18 mouse cellular contexts compared by ENCODE assay signal in genomic region chr3:152054260-152054659, GRCm38 (mm10).
DNase-seq lines count a peak whose midpoint lies in the region; ATAC-seq and TF ChIP-seq lines count a peak whose summit lies in the region.
"Had no signal": no experiment of that assay in that cellular context is flagged by ENCODE, and none has a peak within 500 bp of the region (broad histone marks: within the 10 kb centered on the region; RNA-seq: fewer than 3 reads in every experiment).

No protein-coding gene starts in this region.

- no peak overlapping the region for H3K27ac ChIP-seq in heart, embryonic 12.5 days (ENCODE audit: poor library complexity, severe bottlenecking)
- H3K27ac ChIP-seq in heart, adult 2 months, result no peak overlapping the region
- no peak overlapping the region for H3K27ac ChIP-seq in intestine, embryonic 16.5 days (ENCODE audit: low read length)
- H3K27ac ChIP-seq in forebrain, embryonic 10.5 days, result no peak overlapping the region
- H3K27ac ChIP-seq: forebrain, embryonic 13.5 days; gastrocnemius, adult 2 months; kidney, postnatal 0 days; liver, embryonic 14.5 days; macrophage; neural tube, embryonic 12.5 days had no signal

- H3K9ac ChIP-seq in heart, embryonic 12.5 days, result no peak overlapping the region
- no peak overlapping the region for H3K9ac ChIP-seq in heart, adult 2 months (ENCODE audit: low read depth, low read length)
- no peak overlapping the region for H3K9ac ChIP-seq in intestine, embryonic 16.5 days (ENCODE audit: low read depth, low read length)
- H3K9ac ChIP-seq: forebrain, embryonic 13.5 days; liver, embryonic 14.5 days; neural tube, embryonic 12.5 days had no signal

- TF ChIP-seq POLR2A in heart, adult 2 months (IDR thresholded peaks at IDR 0.05; ENCODE audit: insufficient read depth, low read depth, low read length), result no peak

- no peak overlapping the region for H3K4me2 ChIP-seq in heart, embryonic 12.5 days
- no peak overlapping the region for H3K4me2 ChIP-seq in intestine, embryonic 16.5 days (ENCODE audit: low read depth, low read length)
- H3K4me2 ChIP-seq: forebrain, embryonic 13.5 days; neural tube, embryonic 12.5 days had no signal

- no peaks in the 10 kb centered on the region for H3K9me3 ChIP-seq in heart, embryonic 12.5 days (replicated peaks)
- no peaks in the 10 kb centered on the region for H3K9me3 ChIP-seq in intestine, embryonic 16.5 days (ENCODE audit: control insufficient read depth, low read length)
- H3K9me3 ChIP-seq in forebrain, embryonic 10.5 days, result no peaks in the 10 kb centered on the region
- H3K9me3 ChIP-seq: forebrain, embryonic 13.5 days; neural tube, embryonic 12.5 days had no signal

- TF ChIP-seq EP300 in heart, adult 2 months (IDR thresholded peaks at IDR 0.05; ENCODE audit: insufficient read depth, low read depth, low read length), result no peak

- no peak for DNase-seq in heart, adult 2 months
- peak; percentile 4 for DNase-seq in urinary bladder, postnatal 14 days (ENCODE audit: low spot score)
- DNase-seq in urinary bladder, postnatal 10 days (ENCODE audit: low spot score), result no peak
- DNase-seq in right cerebral cortex, postnatal 14 days, result no peak
- no peak for DNase-seq in forebrain, embryonic 10.5 days (ENCODE audit: extremely low spot score, low spot score)
- DNase-seq: cerebellum, adult 18-20 months; gastrocnemius, adult 2 months; layer of hippocampus, adult 9-11 months; midbrain, embryonic 14.5 days; thymus, adult 2 months had no signal

- intact Hi-C loops in heart, adult 2 months (cut with DNase I), result no loop called here

- H3K4me3 ChIP-seq in heart, embryonic 12.5 days, result no peak overlapping the region
- no peak overlapping the region for H3K4me3 ChIP-seq in heart, adult 2 months
- no peak overlapping the region for H3K4me3 ChIP-seq in intestine, embryonic 16.5 days (ENCODE audit: low read length)
- H3K4me3 ChIP-seq in forebrain, embryonic 10.5 days, result no peak overlapping the region
- H3K4me3 ChIP-seq: forebrain, embryonic 13.5 days; gastrocnemius, adult 2 months; neural tube, embryonic 12.5 days had no signal

- TF ChIP-seq CTCF in heart, adult 2 months (IDR thresholded peaks at IDR 0.05), result no peak

- WGBS in heart, embryonic 12.5 days, result 37% methylated on average over 4 of the region's 4 CpGs
- WGBS in heart, adult 2 months, result 27% methylated on average over 4 of the region's 4 CpGs
- WGBS in intestine, embryonic 16.5 days, result 54% methylated on average over 4 of the region's 4 CpGs
- WGBS in forebrain, embryonic 10.5 days, result 71% methylated on average over 4 of the region's 4 CpGs

- ATAC-seq in heart, embryonic 12.5 days (ENCODE audit: insufficient number of reproducible peaks, low FRiP score), result peak; percentile 61; the same call in 1 of the 2 replicates
- ATAC-seq in intestine, embryonic 16.5 days, result peak; percentile 77
- ATAC-seq: forebrain, embryonic 13.5 days; hindbrain, embryonic 16.5 days had no signal

- no peaks in the 10 kb centered on the region for H3K79me2 ChIP-seq in heart, adult 2 months (replicated peaks; ENCODE audit: control insufficient read depth, insufficient read depth, low read length)

- peaks cover 8% of the 10 kb centered on the region for H3K4me1 ChIP-seq in heart, embryonic 12.5 days (replicated peaks)
- H3K4me1 ChIP-seq in heart, adult 2 months (ENCODE audit: control insufficient read depth, insufficient read depth, low read length), result no peaks in the 10 kb centered on the region
- H3K4me1 ChIP-seq in intestine, embryonic 16.5 days (ENCODE audit: control insufficient read depth, insufficient read depth, low read length), result no peaks in the 10 kb centered on the region
- peaks cover 7% of the 10 kb centered on the region for H3K4me1 ChIP-seq in forebrain, embryonic 10.5 days
- H3K4me1 ChIP-seq: forebrain, embryonic 13.5 days; neural tube, embryonic 12.5 days had no signal

- no peaks in the 10 kb centered on the region for H3K27me3 ChIP-seq in heart, embryonic 12.5 days (replicated peaks)
- H3K27me3 ChIP-seq in heart, adult 2 months (ENCODE audit: control insufficient read depth, insufficient read depth, low read length), result no peaks in the 10 kb centered on the region
- H3K27me3 ChIP-seq in intestine, embryonic 16.5 days (replicated peaks; ENCODE audit: control insufficient read depth, insufficient read depth, low read length), result no peaks in the 10 kb centered on the region
- no peaks in the 10 kb centered on the region for H3K27me3 ChIP-seq in forebrain, embryonic 10.5 days (ENCODE audit: poor library complexity, severe bottlenecking)
- H3K27me3 ChIP-seq: forebrain, embryonic 13.5 days; neural tube, embryonic 12.5 days had no signal

- H3K36me3 ChIP-seq in heart, embryonic 12.5 days, result no peaks in the 10 kb centered on the region
- no peaks in the 10 kb centered on the region for H3K36me3 ChIP-seq in heart, adult 2 months (ENCODE audit: control insufficient read depth, insufficient read depth, low read length)
- H3K36me3 ChIP-seq in intestine, embryonic 16.5 days (ENCODE audit: control insufficient read depth, insufficient read depth, low read length), result no peaks in the 10 kb centered on the region
- no peaks in the 10 kb centered on the region for H3K36me3 ChIP-seq in forebrain, embryonic 10.5 days (replicated peaks)
- H3K36me3 ChIP-seq: neural tube, embryonic 12.5 days had no signal
